Mouse (Mus musculus) midbrain, embryonic 13.5 days (tissue): ENCODE data around the gene Tbc1d22a. TPM values are rescaled to one million over a fixed set of nuclear protein-coding genes. Genes with fewer than 3 reads are reported as not detected.

Source experiments
- ATAC-seq: fragments of 200-750 bp; cut with Nextera tagmentation; 2 replicates; pipeline ENCODE4 v1.8.0; 2017; ENCODE audit warnings: mild to moderate bottlenecking, moderate TSS enrichment, moderate library complexity
- H3K27ac ChIP-seq: fragments of 300-500 bp; sonication (generic); 2 replicates; pipeline ENCODE4 v1.5.1; 2015; ENCODE audit warnings: inconsistent platforms, mild to moderate bottlenecking, moderate library complexity
- H3K27me3 ChIP-seq: fragments of 300-500 bp; sonication (generic); 2 replicates; pipeline ENCODE4 v1.6.1; 2015; ENCODE audit warnings: mild to moderate bottlenecking, inconsistent platforms
- H3K36me3 ChIP-seq: fragments of 300-500 bp; sonication (generic); 2 replicates; pipeline ENCODE4 v1.6.1; 2015; ENCODE audit warnings: mild to moderate bottlenecking, inconsistent platforms
- H3K4me1 ChIP-seq: fragments of 300-500 bp; sonication (generic); replicated peaks from 2 replicates; pipeline ENCODE4 v1.6.1; 2015; ENCODE audit warnings: inconsistent platforms
- H3K4me2 ChIP-seq: fragments of 300-500 bp; sonication (generic); replicated peaks from 2 replicates; pipeline ENCODE4 v1.6.1; 2015; ENCODE audit warnings: moderate library complexity, mild to moderate bottlenecking, inconsistent platforms
- H3K4me3 ChIP-seq: fragments of 300-500 bp; sonication (generic); replicated peaks from 2 replicates; pipeline ENCODE4 v1.5.1; 2015; ENCODE audit warnings: mild to moderate bottlenecking, inconsistent platforms
- H3K9ac ChIP-seq: fragments of 300-500 bp; sonication (generic); replicated peaks from 2 replicates; pipeline ENCODE4 v1.6.1; 2015; ENCODE audit warnings: mild to moderate bottlenecking, inconsistent platforms
- H3K9me3 ChIP-seq: fragments of 300-500 bp; sonication (generic); 2 replicates; pipeline ENCODE4 v1.6.1; 2016; ENCODE audit warnings: mild to moderate bottlenecking, inconsistent platforms
- WGBS: fragments of 180-500 bp; shearing (Covaris S2); methylation state at CpG from one replicate; pipeline ENCODE4 v1.1.7; 2015; 5-methylcytosine and 5-hydroxymethylcytosine counted together
- polyA plus RNA-seq: library from polyadenylated mRNA; unstranded; fragments of >200 nt; fragmentation: Nextera tagmentation; extraction: Ambion mirVana; gene quantifications from 2 replicates; pipeline ENCODE4 v1.2.1, GENCODE M21; 2015

Tbc1d22a gene
- polyA plus RNA-seq, 1 experiment from 2014 or later, result 13.4 TPM

DNA sequence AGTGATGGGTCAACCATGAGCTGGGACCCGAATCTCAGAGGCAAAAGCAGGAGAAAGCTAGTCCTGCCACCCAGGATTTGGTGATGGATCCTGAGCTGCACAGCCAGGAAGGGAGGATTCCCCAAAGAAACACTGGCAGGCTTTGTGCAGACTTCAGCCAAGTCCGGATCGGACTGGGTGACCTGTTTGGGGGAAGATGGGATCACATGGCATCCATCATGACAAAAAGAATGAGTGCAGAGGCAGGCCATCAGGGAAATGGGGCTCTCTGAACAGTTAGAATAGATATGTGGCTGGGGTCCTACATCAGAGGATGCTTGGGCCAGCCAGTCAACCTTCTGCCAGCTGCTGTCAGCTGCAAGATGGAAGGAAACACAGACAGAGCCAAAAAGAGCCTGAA lies 328.1 kb downstream of the Tbc1d22a start:
- Histone ChIP-seq H3K4me3 (no peak overlapping the region), H3K9ac (no peak overlapping the region), H3K27me3 (no peaks in the 10 kb centered on the region), H3K27ac (no peak overlapping the region), H3K9me3 (no peaks in the 10 kb centered on the region), H3K4me2 (no peak overlapping the region), H3K36me3 (no peaks in the 10 kb centered on the region), H3K4me1 (no peaks in the 10 kb centered on the region)
- ATAC-seq, result no peak
- WGBS, result 86% methylated on average over 3 of the region's 3 CpGs

DNA sequence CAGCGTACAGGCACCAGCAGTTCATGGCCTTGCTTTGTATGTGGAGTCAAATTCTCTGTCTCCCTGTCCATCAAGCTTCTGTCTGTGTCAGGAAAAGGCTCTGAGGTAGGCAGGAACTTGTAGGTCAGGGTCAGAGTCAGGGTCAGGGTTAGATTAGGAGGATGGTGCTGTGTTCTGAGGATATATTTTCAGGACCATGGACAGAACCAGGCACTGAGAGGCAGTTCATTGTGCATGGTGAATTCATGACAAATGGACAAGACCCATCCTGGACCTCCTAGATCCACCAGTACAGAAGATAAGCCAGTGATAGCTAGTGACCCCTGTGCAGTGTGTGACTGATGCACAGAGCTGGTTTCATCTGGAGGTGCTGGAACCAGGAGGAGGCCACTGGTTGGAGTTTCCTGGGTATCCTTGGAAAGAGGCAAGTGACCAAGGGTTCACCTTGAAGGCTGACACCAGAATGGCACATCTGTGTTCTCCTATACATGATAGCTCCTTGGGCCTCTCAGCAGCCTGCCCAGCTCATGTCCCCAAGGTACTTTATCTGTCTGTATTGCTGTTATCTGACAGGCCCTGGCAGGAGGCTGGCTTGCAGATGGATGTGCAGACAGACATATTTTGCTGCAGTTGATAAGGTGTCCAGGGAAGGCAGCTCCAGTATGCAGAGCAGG lies 330.0 kb downstream of the Tbc1d22a start:
- H3K27me3 ChIP-seq, result no peaks in the 10 kb centered on the region
- ATAC-seq, result no peak
- no peaks in the 10 kb centered on the region for H3K4me1 ChIP-seq
- no peaks in the 10 kb centered on the region for H3K36me3 ChIP-seq
- H3K4me2 ChIP-seq, result no peak overlapping the region
- H3K9ac ChIP-seq, result no peak overlapping the region
- WGBS, result 89% methylated on average over 1 of the region's 1 CpGs
- H3K4me3 ChIP-seq, result no peak overlapping the region
- 0 out of 2 replicates have a peak, but pooled peaks cover 4% of the 10 kb centered on the region for H3K9me3 ChIP-seq
- no peak overlapping the region for H3K27ac ChIP-seq

Other genes with a start within 250 kb of the Tbc1d22a start
- 2.0 and 2.7 TPM in 2 replicates for gene Celsr1, start 180.7 kb upstream of the Tbc1d22a start, polyA plus RNA-seq
- gene Gramd4, start 156.8 kb upstream of the Tbc1d22a start, polyA plus RNA-seq, result 31.3 and 34.3 TPM in 2 replicates
- 20.6 and 22.3 TPM in 2 replicates for gene Cerk, start 28.3 kb upstream of the Tbc1d22a start, polyA plus RNA-seq